Mouse (Mus musculus) retina, embryonic 14.5 days (tissue): ENCODE results near the gene Ints6.
A peak's percentile ranks its signal among the peaks of the same experiment; 100 is the strongest.
"Not testable (repeated sequence)": the region's sequence is repeated elsewhere in the genome, so short reads cannot be mapped to it uniquely, and the experiment has no call there.

Experiments used
- DNase-seq: peaks from one replicate; pipeline ENCODE4 v3.0.0-alpha.2; 2015; ENCODE audit warnings: low spot score

Gene Ints6

GRCm38 (mm10) chr14:62751479-62751878 is 9.5 kb downstream of the Ints6 start:
- DNase-seq = peak; percentile 11

- DNase-seq = no peak
Observed at GRCm38 (mm10) chr14:62735646-62736045, 25.3 kb downstream of the Ints6 start.

GRCm38 (mm10) chr14:62733666-62734065 is 27.3 kb downstream of the Ints6 start:
- no peak for DNase-seq

- no peak for DNase-seq
Observed at GRCm38 (mm10) chr14:62731902-62732301, 29.1 kb downstream of the Ints6 start.

- no peak for DNase-seq
Observed at GRCm38 (mm10) chr14:62724560-62724959, 36.4 kb downstream of the Ints6 start.

GRCm38 (mm10) chr14:62721625-62722024 is 39.3 kb downstream of the Ints6 start:
- no peak for DNase-seq

- DNase-seq = no peak
Observed at GRCm38 (mm10) chr14:62718161-62718560, 42.8 kb downstream of the Ints6 start.

GRCm38 (mm10) chr14:62673646-62674045 is 87.3 kb downstream of the Ints6 start:
- peak; percentile 17 for DNase-seq

GRCm38 (mm10) chr14:62664976-62665673 is 95.8 kb downstream of the Ints6 start:
- no peak for DNase-seq

- no peak for DNase-seq
Observed at GRCm38 (mm10) chr14:62663367-62663766, 97.6 kb downstream of the Ints6 start, which contains the start of gene Serpine3. Serpine3 (plus strand) TSS chr14:62663667.

- no peak for DNase-seq
Observed at GRCm38 (mm10) chr14:62662381-62662780, 98.6 kb downstream of the Ints6 start.

- no peak for DNase-seq
Observed at GRCm38 (mm10) chr14:62657469-62657868, 103.5 kb downstream of the Ints6 start.

- DNase-seq = no peak
Observed at GRCm38 (mm10) chr14:62655996-62656395, 105.0 kb downstream of the Ints6 start.

GRCm38 (mm10) chr14:62651771-62652170 is 109.2 kb downstream of the Ints6 start:
- DNase-seq = no peak

- DNase-seq = no peak
Observed at GRCm38 (mm10) chr14:62650376-62650775, 110.6 kb downstream of the Ints6 start.

- no peak for DNase-seq
Observed at GRCm38 (mm10) chr14:62648405-62648804, 112.6 kb downstream of the Ints6 start.

- DNase-seq = not testable (repeated sequence)
Observed at GRCm38 (mm10) chr14:62642368-62642767, 118.6 kb downstream of the Ints6 start.

GRCm38 (mm10) chr14:62640396-62640795 is 120.6 kb downstream of the Ints6 start:
- no peak for DNase-seq

GRCm38 (mm10) chr14:62639551-62639950 is 121.4 kb downstream of the Ints6 start:
- no peak for DNase-seq

GRCm38 (mm10) chr14:62639111-62639510 is 121.9 kb downstream of the Ints6 start:
- DNase-seq = no peak

- no peak for DNase-seq
Observed at GRCm38 (mm10) chr14:62638345-62638702, 122.6 kb downstream of the Ints6 start.

- peak; percentile 48 for DNase-seq
Observed at GRCm38 (mm10) chr14:62637436-62638344, 123.3 kb downstream of the Ints6 start.

- no peak for DNase-seq
Observed at GRCm38 (mm10) chr14:62627951-62628350, 133.0 kb downstream of the Ints6 start.
